Mouse (Mus musculus) CH12.LX (cell line): Measurements from ENCODE around the gene Sypl. TPM values are rescaled to one million over a fixed set of nuclear protein-coding genes. Genes with fewer than 3 reads are reported as not detected.

ENCODE experiments used
- DNase-seq: peaks from one replicate; pipeline ENCODE4 v3.0.0-alpha.2; 2013; ENCODE audit errors: extremely low read depth
- H3K27ac ChIP-seq: 2 replicates; pipeline ENCODE4 v1.5.1; 2012; ENCODE audit warnings: low read depth, mild to moderate bottlenecking, control low read depth, moderate library complexity; ENCODE audit not compliant: insufficient read depth
- H3K27me3 ChIP-seq: replicated peaks from 2 replicates; pipeline ENCODE3; 2012; ENCODE audit warnings: inconsistent platforms
- H3K36me3 ChIP-seq, 2 experiments: replicated peaks in 1 of 2; 2 replicates each; pipeline versions ENCODE3 to v1.6.1; 2012; ENCODE audit warnings: inconsistent platforms in 1 of 2, low read length in 1 of 2, mild to moderate bottlenecking in 1 of 2, mixed read lengths in 1 of 2, moderate library complexity in 1 of 2; ENCODE audit not compliant: control insufficient read depth in 1 of 2, insufficient read depth in 1 of 2
- H3K4me1 ChIP-seq, 2 experiments: 2 replicates each; pipeline ENCODE4 v1.6.1; 2012; ENCODE audit warnings: inconsistent platforms in 1 of 2, moderate library complexity in 1 of 2; ENCODE audit not compliant: insufficient read depth in 2 of 2, control insufficient read depth in 1 of 2
- H3K4me2 ChIP-seq: 2 replicates; pipeline ENCODE4 v1.6.1; 2012; ENCODE audit warnings: low read depth, mild to moderate bottlenecking, control low read depth; ENCODE audit not compliant: poor library complexity, insufficient read depth, severe bottlenecking
- H3K4me3 ChIP-seq, 3 experiments: fragments of 150-350 bp in 1 of 3; sonication (generic) in 1 of 3; replicated peaks in 1 of 3; 2 replicates each; pipeline versions ENCODE3 to v1.5.1; 2011 to 2012; ENCODE audit warnings: low read depth in 2 of 3, low read length in 2 of 3, mild to moderate bottlenecking in 2 of 3, moderate library complexity in 2 of 3, control low read depth in 1 of 3, improper control_type of control experiment in 1 of 3, inconsistent platforms in 1 of 3, mixed read lengths in 1 of 3; ENCODE audit not compliant: poor library complexity in 1 of 3
- H3K79me2 ChIP-seq: replicated peaks from 2 replicates; pipeline ENCODE4 v1.6.1; 2012; ENCODE audit warnings: mild to moderate bottlenecking, moderate library complexity; ENCODE audit not compliant: control insufficient read depth, poor library complexity, insufficient read depth, severe bottlenecking; ENCODE audit errors: extremely low read depth
- H3K9ac ChIP-seq: 2 replicates; pipeline ENCODE4 v1.6.1; 2012; ENCODE audit warnings: low read depth, mild to moderate bottlenecking, control low read depth, moderate library complexity; ENCODE audit not compliant: insufficient read depth
- H3K9me3 ChIP-seq: replicated peaks from 2 replicates; pipeline ENCODE3; 2012; ENCODE audit warnings: low read length, inconsistent platforms, mixed read lengths
- BHLHE40 ChIP-seq: IDR thresholded peaks from 2 replicates; pipeline ENCODE4 v1.6.1; 2011; ENCODE audit warnings: mild to moderate bottlenecking, low read depth, low read length, improper control_type of control experiment
- CHD2 ChIP-seq: IDR thresholded peaks from 2 replicates; pipeline ENCODE4 v1.6.1; 2011; ENCODE audit warnings: low read length, improper control_type of control experiment
- CTCF ChIP-seq, 2 experiments: IDR thresholded peaks in 1 of 2; conservative IDR thresholded peaks in 1 of 2; 2 replicates each; pipeline ENCODE4 v1.5.1; 2011 to 2012; ENCODE audit warnings: low read depth in 2 of 2, low read length in 2 of 2, improper control_type of control experiment in 1 of 2, inconsistent platforms in 1 of 2, mild to moderate bottlenecking in 1 of 2, moderate library complexity in 1 of 2
- E2F4 ChIP-seq: IDR thresholded peaks from 2 replicates; pipeline ENCODE4 v1.6.1; 2011; ENCODE audit warnings: low read depth, low read length, improper control_type of control experiment; ENCODE audit not compliant: insufficient replicate concordance
- EP300 ChIP-seq: IDR thresholded peaks from 2 replicates; pipeline ENCODE4 v1.6.1; 2011; ENCODE audit warnings: low read length, improper control_type of control experiment
- HCFC1 ChIP-seq: IDR thresholded peaks from 2 replicates; pipeline ENCODE4 v1.6.1; 2012; ENCODE audit warnings: low read depth, mild to moderate bottlenecking, inconsistent platforms, low read length, improper control_type of control experiment
- KAT2A ChIP-seq: IDR thresholded peaks from 2 replicates; pipeline ENCODE4 v1.6.1; 2012; ENCODE audit warnings: low read length, improper control_type of control experiment, inconsistent platforms; ENCODE audit not compliant: insufficient replicate concordance
- MAFK ChIP-seq: IDR thresholded peaks from 2 replicates; pipeline ENCODE4 v1.6.1; 2011; ENCODE audit warnings: low read length, improper control_type of control experiment; ENCODE audit not compliant: insufficient replicate concordance
- MAZ ChIP-seq: IDR thresholded peaks from 2 replicates; pipeline ENCODE4 v1.6.1; 2012; ENCODE audit warnings: low read depth, mild to moderate bottlenecking, inconsistent platforms, low read length, improper control_type of control experiment, moderate library complexity
- MEF2A ChIP-seq: IDR thresholded peaks from 2 replicates; pipeline ENCODE4 v1.6.1; 2014; ENCODE audit warnings: low read depth, mild to moderate bottlenecking, inconsistent platforms, low read length, improper control_type of control experiment, borderline replicate concordance
- MXI1 ChIP-seq: IDR thresholded peaks from 2 replicates; pipeline ENCODE4 v1.6.1; 2011; ENCODE audit warnings: mild to moderate bottlenecking, low read depth, low read length, improper control_type of control experiment
- MYC ChIP-seq: IDR thresholded peaks from 2 replicates; pipeline ENCODE4 v1.6.1; 2011; ENCODE audit warnings: low read depth, mild to moderate bottlenecking, improper control_type of control experiment, low read length
- NELFE ChIP-seq: IDR thresholded peaks from 2 replicates; pipeline ENCODE4 v1.6.1; 2011; ENCODE audit warnings: low read depth, low read length, improper control_type of control experiment
- POLR2A ChIP-seq: IDR thresholded peaks from 2 replicates; pipeline ENCODE4 v1.6.1; 2011; ENCODE audit warnings: low read depth, mild to moderate bottlenecking, improper control_type of control experiment, low read length
- RAD21 ChIP-seq: IDR thresholded peaks from 2 replicates; pipeline ENCODE4 v1.6.1; 2011; ENCODE audit warnings: low read depth, mild to moderate bottlenecking, low read length, improper control_type of control experiment, moderate library complexity
- UBTF ChIP-seq: IDR thresholded peaks from 2 replicates; pipeline ENCODE4 v1.6.1; 2012; ENCODE audit warnings: low read depth, mild to moderate bottlenecking, inconsistent platforms, low read length, improper control_type of control experiment, moderate library complexity
- USF1 ChIP-seq: IDR thresholded peaks from 2 replicates; pipeline ENCODE4 v1.6.1; 2014; ENCODE audit warnings: low read depth, mild to moderate bottlenecking, inconsistent platforms, low read length, improper control_type of control experiment
- ZKSCAN1 ChIP-seq: IDR thresholded peaks from 2 replicates; pipeline ENCODE4 v1.6.1; 2012; ENCODE audit warnings: low read depth, inconsistent platforms, low read length, improper control_type of control experiment, borderline replicate concordance
- ZMIZ1 ChIP-seq: IDR thresholded peaks from 2 replicates; pipeline ENCODE4 v1.6.1; 2012; ENCODE audit warnings: low read depth, mild to moderate bottlenecking, inconsistent platforms, low read length, improper control_type of control experiment
- ZNF384 ChIP-seq: IDR thresholded peaks from 2 replicates; pipeline ENCODE4 v1.6.1; 2012; ENCODE audit warnings: low read depth, low read length, improper control_type of control experiment, inconsistent platforms
- dilution Hi-C: fragments of 300-500 bp; cut with MboI; formaldehyde crosslinking; loops from 2 replicates; pipeline ENCODE4 v1.14.3; 2020; ENCODE audit warnings: low sequenced_read_pairs; ENCODE audit not compliant: extremely low pct_unique_long_range_greater_than_20kb, extremely low pct_ligation_motif_present
- in situ Hi-C: fragments of 300-500 bp; cut with MboI; formaldehyde crosslinking; loops from 3 replicates; pipeline ENCODE4 v1.14.3; 2019; ENCODE audit warnings: low sequenced_read_pairs, low pct_ligation_motif_present, low pct_unique_long_range_greater_than_20kb, mixed read lengths
- polyA plus RNA-seq: library from polyadenylated mRNA; unstranded; fragments of >175 nt; gene quantifications from 2 replicates; pipeline ENCODE4 v1.2.1, GENCODE M21; 2012; ENCODE audit warnings: low read depth; ENCODE audit not compliant: insufficient read length
- total RNA-seq, 2 experiments: library from RNA; depleted of rRNA; stranded (reverse); fragments of 300-350 nt in 1 of 2; fragments of >200 nt in 1 of 2; gene quantifications; 2 replicates each; pipeline ENCODE4 v1.2.3; 2012 to 2014

The Sypl gene
- total and polyA plus RNA-seq, 3 experiments = 7.5 to 33.4 (median 25.8) TPM

GRCm38 (mm10) chr12:32957211-32957610 is 3.5 kb downstream of the Sypl start:
- in situ Hi-C loops = no loop called here

DNA sequence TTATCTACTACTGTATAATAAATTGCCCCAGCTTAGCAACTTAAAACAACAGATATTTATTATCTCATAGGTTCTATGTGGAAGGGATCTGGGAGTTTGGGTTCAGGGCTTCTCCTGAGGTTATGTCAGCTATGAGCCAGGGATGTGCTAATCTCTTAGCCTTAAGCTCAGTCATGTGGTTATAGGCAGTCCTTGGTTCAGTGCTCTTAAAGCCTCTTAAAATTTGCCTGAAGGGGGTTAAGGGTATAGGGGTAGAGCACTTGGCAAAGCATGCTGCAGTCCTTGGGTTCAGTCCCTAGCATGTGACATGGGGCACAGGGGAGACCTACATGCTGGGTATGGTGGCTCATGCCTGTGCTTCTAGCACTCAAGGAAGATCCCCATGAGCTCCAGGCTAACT is 8.4 kb downstream of the Sypl start:
- Histone ChIP-seq H3K4me2 (no peak overlapping the region), H3K27ac (no peak overlapping the region), H3K9ac (no peak overlapping the region), H3K79me2 (0 out of 2 replicates have a peak, but pooled peaks cover 5% of the 10 kb centered on the region), H3K4me3 (no peak overlapping the region), H3K27me3 (no peaks in the 10 kb centered on the region), H3K36me3 (peaks cover 0 to 14% of the 10 kb centered on the region in 2 experiments), H3K4me1 (peaks cover 0 to 32% of the 10 kb centered on the region in 2 experiments; a peak in 2 of 4 replicates), H3K9me3 (no peaks in the 10 kb centered on the region)
- DNase-seq = no peak
- TF ChIP-seq MAZ (no peak), KAT2A (no peak), USF1 (no peak), NELFE (no peak), ZKSCAN1 (no peak), MXI1 (no peak), MEF2A (no peak), ZMIZ1 (no peak), MYC (no peak), UBTF (no peak), HCFC1 (no peak)
- dilution Hi-C loops = no loop called here
- in situ Hi-C loops = no loop called here

More at GRCm38 (mm10) chr12:32957211-32957610, 3.5 kb downstream of the Sypl start:
- peaks cover 0 to 2% of the 10 kb centered on the region in 2 experiments for H3K36me3 ChIP-seq
- TF ChIP-seq HCFC1 (no peak), RAD21 (no peak), E2F4 (no peak), POLR2A (no peak), MAFK (no peak), ZMIZ1 (no peak), ZNF384 (no peak), EP300 (no peak), CTCF (conservative IDR thresholded peaks at IDR 0.05 in 1 of 2, IDR thresholded peaks at IDR 0.05 in 1 of 2; ENCODE audit: low read depth in 2 of 2, low read length in 2 of 2) (no peak), UBTF (no peak), BHLHE40 (no peak), CHD2 (no peak)
- no peak for DNase-seq
- H3K4me2 ChIP-seq = no peak overlapping the region
- H3K9me3 ChIP-seq = no peaks in the 10 kb centered on the region
- peaks cover 8% of the 10 kb centered on the region; the same call in 1 of the 2 replicates for H3K79me2 ChIP-seq
- no peaks in the 10 kb centered on the region for H3K27me3 ChIP-seq
- H3K27ac ChIP-seq = no peak overlapping the region
- no peak overlapping the region for H3K4me3 ChIP-seq
- H3K9ac ChIP-seq = no peak overlapping the region
- H3K4me1 ChIP-seq = peaks cover 2 to 42% of the 10 kb centered on the region in 2 experiments
- dilution Hi-C loops = no loop called here
